Mouse (Mus musculus): ENCODE measurements around the gene Rubcnl.

DNA sequence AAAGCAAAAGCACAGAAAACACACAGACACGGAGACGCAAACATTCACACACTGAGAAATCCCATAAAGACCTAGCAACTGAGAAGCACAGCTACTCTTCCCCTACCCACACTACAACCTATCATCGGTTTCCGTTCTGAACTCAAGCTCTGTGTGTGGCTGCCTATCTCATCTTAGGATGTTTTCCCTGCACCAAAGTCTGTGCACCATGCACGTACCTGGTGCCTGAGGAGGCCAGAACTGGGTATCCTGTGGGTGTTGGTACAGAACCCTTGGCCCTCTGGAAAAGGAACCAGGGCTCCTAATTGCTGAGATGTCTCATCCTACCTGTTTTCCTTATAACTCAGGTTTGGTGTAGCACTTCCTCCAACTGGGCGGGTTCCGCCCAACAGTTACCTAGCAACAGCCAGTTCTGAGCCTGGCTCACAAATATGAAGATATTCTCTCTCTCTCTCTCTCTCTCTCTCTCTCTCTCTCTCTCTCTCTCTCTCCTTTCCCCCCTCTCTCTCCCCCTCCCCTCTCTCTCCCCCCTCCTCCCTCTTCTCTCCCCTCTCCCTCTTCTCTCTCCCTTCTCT lies 30.9 kb upstream of the Rubcnl start:
- TF ChIP-seq POLR2A (IDR thresholded peaks at IDR 0.05; ENCODE audit: borderline replicate concordance, extremely low read depth, low read depth, low read length), result no peak
- TF ChIP-seq CTCF (IDR thresholded peaks at IDR 0.05; ENCODE audit: insufficient read depth, low read length), result no peak

Data from lung, adult 2 months (tissue).